Mouse (Mus musculus): ENCODE measurements around the gene Ccl21b. TPM values are rescaled to one million over a fixed set of nuclear protein-coding genes. Genes with fewer than 3 reads are reported as not detected.
"Not testable (repeated sequence)": the region's sequence is repeated elsewhere in the genome, so short reads cannot be mapped to it uniquely, and the experiment has no call there.

The Ccl21b gene
- not detected in 2 replicates for polyA plus RNA-seq (2014; fragmentation: Nextera tagmentation; extraction: Ambion mirVana)

- WGBS = no CpG with 5 or more reads among the region's 5 CpGs
- H3K9me3 ChIP-seq (ENCODE audit: control insufficient read depth, low read length); H3K27me3 ChIP-seq (replicated peaks; ENCODE audit: control insufficient read depth, insufficient read depth, low read length); H3K4me3 ChIP-seq (ENCODE audit: low read depth, low read length); H3K9ac ChIP-seq (ENCODE audit: low read length); DNase-seq (ENCODE audit: low spot score); H3K4me1 ChIP-seq (replicated peaks; ENCODE audit: control insufficient read depth, insufficient read depth, low read length); ATAC-seq (replicated peaks; ENCODE audit: low FRiP score, low TSS enrichment, low read depth); H3K27ac ChIP-seq (ENCODE audit: low read depth); H3K4me2 ChIP-seq (ENCODE audit: low read length); H3K36me3 ChIP-seq (ENCODE audit: control insufficient read depth, insufficient read depth, low read length): not testable (repeated sequence)
These were observed at the start of gene Ccl21b for GRCm38 (mm10) chr4:42255467-42255866. TSS of gene Ccl21b (plus strand) at chr4:42255767.

DNA sequence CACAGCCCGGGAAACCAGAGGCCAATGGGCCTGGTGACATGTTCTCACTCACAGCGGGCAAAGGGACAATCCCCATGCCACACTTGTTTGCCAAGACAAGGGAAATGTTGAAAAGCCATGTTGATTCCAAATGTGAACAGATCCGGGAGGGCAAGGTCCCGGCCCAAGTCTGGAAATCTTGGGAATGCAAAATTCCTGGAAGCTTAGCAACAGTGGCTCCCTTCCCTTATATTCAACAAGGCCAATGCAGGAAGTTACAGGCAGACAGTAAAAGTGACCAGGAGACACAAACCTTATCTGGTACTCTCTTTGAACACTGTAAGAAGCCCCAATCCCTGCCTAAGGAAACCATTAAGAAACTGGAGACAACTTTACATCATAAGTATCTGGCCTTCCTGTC, 15.2 kb upstream of the Ccl21b start, which contains the start of gene Gm10600:
Gene Gm10600, plus strand, starts transcription at position 301 of the 400 bp plus-strand sequence.
- H3K9ac ChIP-seq (ENCODE audit: low read length); H3K4me3 ChIP-seq (ENCODE audit: low read depth, low read length); H3K36me3 ChIP-seq (ENCODE audit: control insufficient read depth, insufficient read depth, low read length); H3K27ac ChIP-seq (ENCODE audit: low read depth); H3K9me3 ChIP-seq (ENCODE audit: control insufficient read depth, low read length); H3K27me3 ChIP-seq (replicated peaks; ENCODE audit: control insufficient read depth, insufficient read depth, low read length); DNase-seq (ENCODE audit: low spot score); H3K4me2 ChIP-seq (ENCODE audit: low read length); ATAC-seq (replicated peaks; ENCODE audit: low FRiP score, low TSS enrichment, low read depth); H3K4me1 ChIP-seq (replicated peaks; ENCODE audit: control insufficient read depth, insufficient read depth, low read length): not testable (repeated sequence)
- no CpG with 5 or more reads among the region's 4 CpGs for whole genome bisulfite sequencing

DNA sequence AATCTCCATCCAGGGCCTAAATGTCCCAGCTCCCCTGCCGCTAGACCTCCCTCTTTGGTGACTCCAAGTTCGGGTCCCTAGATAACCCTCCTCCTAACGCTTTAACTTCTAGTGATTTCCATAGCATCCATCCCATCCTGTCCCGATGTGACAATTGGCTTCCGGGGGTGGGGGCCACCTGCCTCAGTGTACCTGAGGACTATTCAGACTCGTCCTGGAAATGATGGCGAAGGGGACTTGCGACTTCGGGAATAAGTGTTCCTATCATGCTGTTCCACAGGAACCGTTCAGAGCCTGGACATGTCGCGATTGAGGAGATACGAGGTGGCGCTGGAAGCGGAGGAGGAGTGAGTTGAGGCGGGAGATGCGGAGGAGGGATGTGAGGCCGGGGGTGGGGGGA, 38.4 kb downstream of the Ccl21b start, which contains the start of gene Gm21953:
Gene Gm21953, plus strand, starts transcription at position 301 of the 400 bp plus-strand sequence.
- DNase-seq (ENCODE audit: low spot score); H3K27me3 ChIP-seq (replicated peaks; ENCODE audit: control insufficient read depth, insufficient read depth, low read length); H3K9ac ChIP-seq (ENCODE audit: low read length); H3K4me2 ChIP-seq (ENCODE audit: low read length); H3K4me3 ChIP-seq (ENCODE audit: low read depth, low read length); H3K27ac ChIP-seq (ENCODE audit: low read depth); H3K9me3 ChIP-seq (ENCODE audit: control insufficient read depth, low read length); H3K36me3 ChIP-seq (ENCODE audit: control insufficient read depth, insufficient read depth, low read length); ATAC-seq (replicated peaks; ENCODE audit: low FRiP score, low TSS enrichment, low read depth); H3K4me1 ChIP-seq (replicated peaks; ENCODE audit: control insufficient read depth, insufficient read depth, low read length): not testable (repeated sequence)
- WGBS = no CpG with 5 or more reads among the region's 18 CpGs

Other genes starting within 250 kb of the Ccl21b start
- 0.17 TPM in 1 of 2 replicates, not detected in the other for gene Gm21093, start 221.0 kb upstream of the Ccl21b start, polyA plus RNA-seq (2014; fragmentation: Nextera tagmentation; extraction: Ambion mirVana)
- gene Gm3893, start 164.6 kb upstream of the Ccl21b start, polyA plus RNA-seq (2014; fragmentation: Nextera tagmentation; extraction: Ambion mirVana) = not detected in 2 replicates
- not detected in 2 replicates for gene Gm13304, start 140.9 kb upstream of the Ccl21b start, polyA plus RNA-seq (2014; fragmentation: Nextera tagmentation; extraction: Ambion mirVana)
- gene Gm13306, start 102.3 kb upstream of the Ccl21b start, polyA plus RNA-seq (2014; fragmentation: Nextera tagmentation; extraction: Ambion mirVana) = not detected in 2 replicates
- not detected in 2 replicates for gene Gm13305, start 87.2 kb upstream of the Ccl21b start, polyA plus RNA-seq (2014; fragmentation: Nextera tagmentation; extraction: Ambion mirVana)
- not detected in 2 replicates for gene Gm10600, start 15.1 kb upstream of the Ccl21b start, polyA plus RNA-seq (2014; fragmentation: Nextera tagmentation; extraction: Ambion mirVana)
- gene Gm21953, start 38.5 kb downstream of the Ccl21b start, polyA plus RNA-seq (2014; fragmentation: Nextera tagmentation; extraction: Ambion mirVana) = not detected in 2 replicates
- 0.05 TPM in 1 of 2 replicates, not detected in the other for gene Fam205a3, start 62.6 kb downstream of the Ccl21b start, polyA plus RNA-seq (2014; fragmentation: Nextera tagmentation; extraction: Ambion mirVana)
- not detected in 2 replicates for gene Gm21586, start 183.6 kb downstream of the Ccl21b start, polyA plus RNA-seq (2014; fragmentation: Nextera tagmentation; extraction: Ambion mirVana)
- gene Gm2163, start 211.0 kb downstream of the Ccl21b start, polyA plus RNA-seq (2014; fragmentation: Nextera tagmentation; extraction: Ambion mirVana) = 0.15 and 0.16 TPM in 2 replicates